Mouse (Mus musculus) liver, embryonic 16.5 days (tissue): ENCODE data around the gene Foxf1. TPM values are rescaled to one million over a fixed set of nuclear protein-coding genes. Genes with fewer than 3 reads are reported as not detected.

Source experiments
- ATAC-seq: fragments of 200-750 bp; cut with Nextera tagmentation; 2 replicates; pipeline ENCODE4 v1.8.0; 2017; ENCODE audit warnings: low read depth, mild to moderate bottlenecking, moderate number of reproducible peaks, moderate library complexity
- H3K27ac ChIP-seq: fragments of 300-500 bp; sonication (generic); 2 replicates; pipeline ENCODE4 v1.5.1; 2014; ENCODE audit warnings: mild to moderate bottlenecking, low read length
- H3K27me3 ChIP-seq: fragments of 300-500 bp; sonication (generic); 2 replicates; pipeline ENCODE4 v1.6.1; 2014; ENCODE audit warnings: low read depth, low read length, mixed read lengths; ENCODE audit not compliant: control insufficient read depth, insufficient read depth
- H3K36me3 ChIP-seq: fragments of 300-500 bp; sonication (generic); 2 replicates; pipeline ENCODE4 v1.6.1; 2014; ENCODE audit warnings: mild to moderate bottlenecking; ENCODE audit not compliant: control insufficient read depth, insufficient read depth
- H3K4me1 ChIP-seq: fragments of 300-500 bp; sonication (generic); 2 replicates; pipeline ENCODE4 v1.6.1; 2014; ENCODE audit warnings: low read depth, low read length, mixed read lengths; ENCODE audit not compliant: control insufficient read depth
- H3K4me2 ChIP-seq: fragments of 300-500 bp; sonication (generic); 2 replicates; pipeline ENCODE4 v1.6.1; 2014; ENCODE audit warnings: low read depth, low read length, mixed read lengths
- H3K4me3 ChIP-seq: fragments of 300-500 bp; sonication (generic); 2 replicates; pipeline ENCODE4 v1.5.1; 2014; ENCODE audit warnings: low read depth, mild to moderate bottlenecking, low read length
- H3K9ac ChIP-seq: fragments of 300-500 bp; sonication (generic); 2 replicates; pipeline ENCODE4 v1.6.1; 2014; ENCODE audit warnings: low read depth, low read length
- H3K9me3 ChIP-seq: fragments of 300-500 bp; sonication (generic); replicated peaks from 2 replicates; pipeline ENCODE4 v1.6.1; 2016; ENCODE audit warnings: low read length; ENCODE audit not compliant: control insufficient read depth
- WGBS: fragments of 180-500 bp; shearing (Covaris S2); extraction: QIAGEN DNeasy Blood & Tissue Kit; methylation state at CpG from one replicate; pipeline ENCODE4 v1.1.7; 2014; ENCODE audit not compliant: insufficient replicate concordance; 5-methylcytosine and 5-hydroxymethylcytosine counted together
- polyA plus RNA-seq: library from polyadenylated mRNA; unstranded; fragments of >200 nt; fragmentation: Nextera tagmentation; extraction: Ambion mirVana; gene quantifications from 2 replicates; pipeline ENCODE4 v1.2.1, GENCODE M21; 2015

Foxf1 gene
- polyA plus RNA-seq: 2.6 and 2.7 TPM in 2 replicates

GRCm38 (mm10) chr8:121084210-121084951 lies at the start of gene Foxf1:
Foxf1 (plus strand) TSS chr8:121084386.
- H3K4me3 ChIP-seq: peak within 1 kb of the TSS; percentile 54
- H3K4me1 ChIP-seq: no peaks in the 10 kb centered on the region; the same call in 1 of the 2 replicates
- peaks cover 99% of the 10 kb centered on the region for H3K27me3 ChIP-seq
- H3K4me2 ChIP-seq: peak within 1 kb of the TSS; percentile 67
- H3K9me3 ChIP-seq: no peaks in the 10 kb centered on the region
- WGBS: under 1% methylated on average over 71 of the region's 83 CpGs
- no peaks in the 10 kb centered on the region for H3K36me3 ChIP-seq
- peak within 1 kb of the TSS; percentile 33 for H3K27ac ChIP-seq
- ATAC-seq: peak; percentile 39
- H3K9ac ChIP-seq: no peak within 1 kb of the TSS; the same call in 1 of the 2 replicates

- H3K4me1 ChIP-seq: no peaks in the 10 kb centered on the region
- ATAC-seq: no peak
- H3K27me3 ChIP-seq: no peaks in the 10 kb centered on the region
- H3K9ac ChIP-seq: no peak overlapping the region
- no peaks in the 10 kb centered on the region for H3K36me3 ChIP-seq
- WGBS: 53% methylated on average over 8 of the region's 8 CpGs
- H3K27ac ChIP-seq: no peak overlapping the region
- no peaks in the 10 kb centered on the region for H3K9me3 ChIP-seq
- H3K4me2 ChIP-seq: no peak overlapping the region
- no peak overlapping the region for H3K4me3 ChIP-seq
These were observed 48.6 kb upstream of the Foxf1 start for GRCm38 (mm10) chr8:121035611-121036010.

GRCm38 (mm10) chr8:121043719-121044440 lies 40.3 kb upstream of the Foxf1 start:
- Histone ChIP-seq H3K27ac (no peak overlapping the region), H3K9me3 (no peaks in the 10 kb centered on the region), H3K4me1 (no peaks in the 10 kb centered on the region), H3K4me3 (no peak overlapping the region), H3K27me3 (no peaks in the 10 kb centered on the region), H3K36me3 (no peaks in the 10 kb centered on the region), H3K4me2 (no peak overlapping the region), H3K9ac (no peak overlapping the region)
- no peak for ATAC-seq
- WGBS: 43% methylated on average over 19 of the region's 19 CpGs

- H3K36me3 ChIP-seq: no peaks in the 10 kb centered on the region
- WGBS: 51% methylated on average over 9 of the region's 9 CpGs
- no peak overlapping the region for H3K9ac ChIP-seq
- H3K4me3 ChIP-seq: no peak overlapping the region
- H3K4me1 ChIP-seq: no peaks in the 10 kb centered on the region
- no peak overlapping the region for H3K4me2 ChIP-seq
- no peak overlapping the region for H3K27ac ChIP-seq
- no peaks in the 10 kb centered on the region for H3K9me3 ChIP-seq
- no peaks in the 10 kb centered on the region for H3K27me3 ChIP-seq
- ATAC-seq: no peak
These were observed 36.7 kb upstream of the Foxf1 start for GRCm38 (mm10) chr8:121047441-121047840.

- no peaks in the 10 kb centered on the region; the same call in 1 of the 2 replicates for H3K27me3 ChIP-seq
- no peak overlapping the region for H3K4me2 ChIP-seq
- no peaks in the 10 kb centered on the region for H3K9me3 ChIP-seq
- no peak for ATAC-seq
- no peak overlapping the region for H3K9ac ChIP-seq
- H3K36me3 ChIP-seq: no peaks in the 10 kb centered on the region
- WGBS: 59% methylated on average over 9 of the region's 9 CpGs
- H3K4me3 ChIP-seq: no peak overlapping the region
- no peak overlapping the region for H3K27ac ChIP-seq
- no peaks in the 10 kb centered on the region for H3K4me1 ChIP-seq
These were observed 26.1 kb upstream of the Foxf1 start for GRCm38 (mm10) chr8:121058081-121058480.

- Histone ChIP-seq H3K27me3 (no peaks in the 10 kb centered on the region; the same call in 1 of the 2 replicates), H3K4me2 (no peak overlapping the region), H3K27ac (no peak overlapping the region), H3K9me3 (no peaks in the 10 kb centered on the region), H3K36me3 (no peaks in the 10 kb centered on the region), H3K4me3 (no peak overlapping the region), H3K9ac (no peak overlapping the region), H3K4me1 (no peaks in the 10 kb centered on the region)
- no peak for ATAC-seq
- 65% methylated on average over 7 of the region's 7 CpGs for WGBS
These were observed 25.1 kb upstream of the Foxf1 start for GRCm38 (mm10) chr8:121059098-121059497.

- Histone ChIP-seq H3K4me3 (no peak overlapping the region), H3K4me1 (no peaks in the 10 kb centered on the region), H3K27me3 (no peaks in the 10 kb centered on the region; the same call in 1 of the 2 replicates), H3K36me3 (no peaks in the 10 kb centered on the region), H3K27ac (no peak overlapping the region), H3K4me2 (no peak overlapping the region), H3K9me3 (no peaks in the 10 kb centered on the region), H3K9ac (no peak overlapping the region)
- 80% methylated on average over 6 of the region's 6 CpGs for WGBS
- no peak for ATAC-seq
These were observed 21.7 kb upstream of the Foxf1 start for GRCm38 (mm10) chr8:121062521-121062920.

- WGBS: 66% methylated on average over 13 of the region's 13 CpGs
- Histone ChIP-seq H3K4me1 (no peaks in the 10 kb centered on the region), H3K4me3 (no peak overlapping the region), H3K27ac (no peak overlapping the region), H3K9ac (no peak overlapping the region), H3K9me3 (no peaks in the 10 kb centered on the region), H3K27me3 (no peaks in the 10 kb centered on the region; the same call in 1 of the 2 replicates), H3K36me3 (no peaks in the 10 kb centered on the region), H3K4me2 (no peak overlapping the region)
- no peak for ATAC-seq
These were observed 20.5 kb upstream of the Foxf1 start for GRCm38 (mm10) chr8:121063649-121064048.

GRCm38 (mm10) chr8:121071454-121071853 lies 12.7 kb upstream of the Foxf1 start:
- H3K27me3 ChIP-seq: peaks cover 61% of the 10 kb centered on the region
- 0 out of 2 replicates have a peak, but pooled peaks have one; percentile 19 for ATAC-seq

More at GRCm38 (mm10) chr8:121071454-121071853, 12.7 kb upstream of the Foxf1 start:
- H3K4me3 ChIP-seq: no peak overlapping the region
- H3K4me1 ChIP-seq: no peaks in the 10 kb centered on the region
- no peaks in the 10 kb centered on the region for H3K36me3 ChIP-seq
- no peaks in the 10 kb centered on the region for H3K9me3 ChIP-seq
- no peak overlapping the region for H3K9ac ChIP-seq
- H3K4me2 ChIP-seq: no peak overlapping the region
- no peak overlapping the region for H3K27ac ChIP-seq
- 4% methylated on average over 12 of the region's 12 CpGs for WGBS
